Mouse (Mus musculus) fibroblast of lung, adult 2 months (primary cell): ENCODE measurements around the gene Fbxo7.

Experiments used
- DNase-seq: peaks from one replicate; pipeline ENCODE4 v3.0.0-alpha.2; 2011; ENCODE audit warnings: low read depth

The Fbxo7 gene

GRCm38 (mm10) chr10:86091919-86092318 lies 70.1 kb downstream of the Fbxo7 start:
- DNase-seq = no peak

GRCm38 (mm10) chr10:86093109-86094035 lies 71.6 kb downstream of the Fbxo7 start:
- no peak for DNase-seq

- DNase-seq = no peak
Measured at GRCm38 (mm10) chr10:86098363-86098762, 76.6 kb downstream of the Fbxo7 start.

- peak; percentile 97 for DNase-seq
Measured at GRCm38 (mm10) chr10:86100281-86100851, 78.6 kb downstream of the Fbxo7 start.
